Mouse (Mus musculus) layer of hippocampus, postnatal 36 days (tissue): ENCODE measurements around the gene Hectd1. TPM values are rescaled to one million over a fixed set of nuclear protein-coding genes. Genes with fewer than 3 reads are reported as not detected.

Source experiments
- DNase-seq, 2 experiments: peaks; one replicate each; pipeline ENCODE4 v3.0.0; 2022
- total RNA-seq, 2 experiments: library from RNA; stranded (reverse); gene quantifications; 2 replicates each; pipeline ENCODE4 v1.2.3; 2021

Hectd1 gene
- total RNA-seq, 2 experiments from 2014 or later: 84.0 to 85.7 TPM

GRCm38 (mm10) chr12:51701723-51702122, 127.6 kb downstream of the Hectd1 start:
- no peak for DNase-seq

GRCm38 (mm10) chr12:51699623-51700393, 129.5 kb downstream of the Hectd1 start:
- DNase-seq: no peak

GRCm38 (mm10) chr12:51696157-51696556, 133.2 kb downstream of the Hectd1 start:
- DNase-seq: no peak

DNA sequence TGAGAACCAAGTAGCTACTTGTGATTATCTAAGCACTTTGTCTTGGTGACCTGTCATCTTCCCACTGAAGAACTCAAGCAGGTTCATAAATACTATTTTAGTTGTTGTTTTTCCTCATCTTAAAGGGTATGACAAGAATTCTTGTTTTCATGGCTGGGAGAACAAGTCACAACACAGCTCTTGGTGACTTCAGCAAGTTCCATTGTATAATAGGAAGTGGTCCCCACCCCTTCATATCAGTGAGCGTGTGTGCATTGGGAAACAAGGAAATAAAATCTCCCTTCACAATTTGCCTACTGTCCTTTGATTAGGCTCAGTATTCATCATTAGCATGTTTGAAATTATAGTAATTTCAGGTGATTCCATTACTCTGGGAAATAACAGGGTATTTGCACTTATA, 134.4 kb downstream of the Hectd1 start:
- no peak for DNase-seq

GRCm38 (mm10) chr12:51694096-51694495, 135.2 kb downstream of the Hectd1 start:
- DNase-seq: no peak

Other genes starting within 250 kb of the Hectd1 start
- gene Coch, start 236.2 kb downstream of the Hectd1 start, total RNA-seq: 1 to 10 TPM; 2.9 to 4.3 TPM
- 10 to 100 TPM; 49.6 to 51.1 TPM for gene Ap4s1, start 138.5 kb downstream of the Hectd1 start, total RNA-seq
- 10 to 100 TPM; 92.7 to 93.5 TPM for gene Strn3, start 137.6 kb downstream of the Hectd1 start, total RNA-seq
- 10 to 100 TPM in 1 of 2 experiments, 1 to 10 TPM in 1; 8.7 to 10.4 TPM for gene Heatr5a, start 141.8 kb upstream of the Hectd1 start, total RNA-seq
- gene Dtd2, start 177.0 kb upstream of the Hectd1 start, total RNA-seq: 10 to 100 TPM in 1 of 2 experiments, 1 to 10 TPM in 1; 9.5 to 10.9 TPM
- not detected for gene Gpr33, start 198.5 kb upstream of the Hectd1 start, total RNA-seq